Mouse (Mus musculus): ENCODE measurements around the gene Aoc2.

Aoc2 gene

GRCm38 (mm10) chr11:101324763-101325162, at the start of gene Aoc2:
TSS of gene Aoc2 (plus strand) at chr11:101325063.
- DNase-seq (ENCODE audit: low read depth, low spot score): no peak

GRCm38 (mm10) chr11:101275309-101275708, 49.6 kb upstream of the Aoc2 start:
- no peak for DNase-seq (ENCODE audit: low read depth, low spot score)

GRCm38 (mm10) chr11:101276319-101277070, 48.4 kb upstream of the Aoc2 start:
- DNase-seq (ENCODE audit: low read depth, low spot score): no peak

GRCm38 (mm10) chr11:101277381-101278222, 47.3 kb upstream of the Aoc2 start:
- DNase-seq (ENCODE audit: low read depth, low spot score): peak; percentile 89

GRCm38 (mm10) chr11:101278223-101279192, 46.4 kb upstream of the Aoc2 start, which contains the start of the genes Cntd1 and Coa3:
TSS of gene Cntd1 (plus strand) at chr11:101279012.
TSS of gene Coa3 (minus strand) at chr11:101279114.
- DNase-seq (ENCODE audit: low read depth, low spot score): peak; percentile 81

- DNase-seq (ENCODE audit: low read depth, low spot score): no peak
Measured at GRCm38 (mm10) chr11:101279193-101279569, 45.7 kb upstream of the Aoc2 start.

GRCm38 (mm10) chr11:101280837-101281236, 44.0 kb upstream of the Aoc2 start:
- DNase-seq (ENCODE audit: low read depth, low spot score): no peak

- DNase-seq (ENCODE audit: low read depth, low spot score): no peak
Measured at GRCm38 (mm10) chr11:101282896-101283295, 42.0 kb upstream of the Aoc2 start.

- DNase-seq (ENCODE audit: low read depth, low spot score): no peak
Measured at GRCm38 (mm10) chr11:101283805-101284204, 41.1 kb upstream of the Aoc2 start.

GRCm38 (mm10) chr11:101287306-101287705, 37.6 kb upstream of the Aoc2 start:
- peak; percentile 82 for DNase-seq (ENCODE audit: low read depth, low spot score)

- no peak for DNase-seq (ENCODE audit: low read depth, low spot score)
Measured at GRCm38 (mm10) chr11:101291231-101291630, 33.6 kb upstream of the Aoc2 start.

- DNase-seq (ENCODE audit: low read depth, low spot score): no peak
Measured at GRCm38 (mm10) chr11:101295191-101295590, 29.7 kb upstream of the Aoc2 start.

- DNase-seq (ENCODE audit: low read depth, low spot score): no peak
Measured at GRCm38 (mm10) chr11:101300881-101301280, 24.0 kb upstream of the Aoc2 start.

- no peak for DNase-seq (ENCODE audit: low read depth, low spot score)
Measured at GRCm38 (mm10) chr11:101301299-101302003, 23.4 kb upstream of the Aoc2 start.

GRCm38 (mm10) chr11:101302004-101302798, 22.7 kb upstream of the Aoc2 start, which contains the start of gene Becn1:
TSS of gene Becn1 (minus strand) at chr11:101302286.
- DNase-seq (ENCODE audit: low read depth, low spot score): peak; percentile 98

GRCm38 (mm10) chr11:101307744-101308143, 17.1 kb upstream of the Aoc2 start:
- DNase-seq (ENCODE audit: low read depth, low spot score): no peak

- no peak for DNase-seq (ENCODE audit: low read depth, low spot score)
Measured at GRCm38 (mm10) chr11:101311083-101311482, 13.8 kb upstream of the Aoc2 start.

GRCm38 (mm10) chr11:101312150-101312549, 12.7 kb upstream of the Aoc2 start:
- no peak for DNase-seq (ENCODE audit: low read depth, low spot score)

GRCm38 (mm10) chr11:101314567-101314966, 10.3 kb upstream of the Aoc2 start:
- DNase-seq (ENCODE audit: low read depth, low spot score): peak; percentile 31
